Mouse (Mus musculus) neural tube, embryonic 13.5 days (tissue): ENCODE data around the gene Tmeff1. TPM values are rescaled to one million over a fixed set of nuclear protein-coding genes. Genes with fewer than 3 reads are reported as not detected.

Experiments
- ATAC-seq: fragments of 200-750 bp; cut with Nextera tagmentation; 2 replicates; pipeline ENCODE4 v1.8.0; 2017; ENCODE audit warnings: low read depth, mild to moderate bottlenecking, moderate TSS enrichment, moderate library complexity
- H3K27ac ChIP-seq: fragments of 300-500 bp; sonication (generic); replicated peaks from 2 replicates; pipeline ENCODE4 v1.5.1; 2015; ENCODE audit warnings: moderate library complexity, mild to moderate bottlenecking, inconsistent platforms
- H3K27me3 ChIP-seq: fragments of 300-500 bp; sonication (generic); 2 replicates; pipeline ENCODE4 v1.6.1; 2015; ENCODE audit warnings: mild to moderate bottlenecking, inconsistent platforms
- H3K36me3 ChIP-seq: fragments of 300-500 bp; sonication (generic); 2 replicates; pipeline ENCODE4 v1.6.1; 2015; ENCODE audit warnings: mild to moderate bottlenecking, inconsistent platforms
- H3K4me1 ChIP-seq: fragments of 300-500 bp; sonication (generic); replicated peaks from 2 replicates; pipeline ENCODE4 v1.6.1; 2015; ENCODE audit warnings: inconsistent platforms
- H3K4me2 ChIP-seq: fragments of 300-500 bp; sonication (generic); 2 replicates; pipeline ENCODE4 v1.6.1; 2015; ENCODE audit warnings: inconsistent platforms, mild to moderate bottlenecking, moderate library complexity
- H3K4me3 ChIP-seq: fragments of 300-500 bp; sonication (generic); 2 replicates; pipeline ENCODE4 v1.5.1; 2015; ENCODE audit warnings: mild to moderate bottlenecking, inconsistent platforms
- H3K9ac ChIP-seq: fragments of 300-500 bp; sonication (generic); 2 replicates; pipeline ENCODE4 v1.6.1; 2015; ENCODE audit warnings: moderate library complexity, mild to moderate bottlenecking, inconsistent platforms
- H3K9me3 ChIP-seq: fragments of 300-500 bp; sonication (generic); 2 replicates; pipeline ENCODE4 v1.6.1; 2016; ENCODE audit warnings: inconsistent platforms
- WGBS: fragments of 180-500 bp; shearing (Covaris S2); methylation state at CpG from one replicate; pipeline ENCODE4 v1.1.7; 2015; 5-methylcytosine and 5-hydroxymethylcytosine counted together
- polyA plus RNA-seq: library from polyadenylated mRNA; unstranded; fragments of >200 nt; fragmentation: Nextera tagmentation; extraction: Ambion mirVana; gene quantifications from 2 replicates; pipeline ENCODE4 v1.2.1, GENCODE M21; 2015

Tmeff1 gene
- polyA plus RNA-seq, result 315 and 322 TPM in 2 replicates

DNA sequence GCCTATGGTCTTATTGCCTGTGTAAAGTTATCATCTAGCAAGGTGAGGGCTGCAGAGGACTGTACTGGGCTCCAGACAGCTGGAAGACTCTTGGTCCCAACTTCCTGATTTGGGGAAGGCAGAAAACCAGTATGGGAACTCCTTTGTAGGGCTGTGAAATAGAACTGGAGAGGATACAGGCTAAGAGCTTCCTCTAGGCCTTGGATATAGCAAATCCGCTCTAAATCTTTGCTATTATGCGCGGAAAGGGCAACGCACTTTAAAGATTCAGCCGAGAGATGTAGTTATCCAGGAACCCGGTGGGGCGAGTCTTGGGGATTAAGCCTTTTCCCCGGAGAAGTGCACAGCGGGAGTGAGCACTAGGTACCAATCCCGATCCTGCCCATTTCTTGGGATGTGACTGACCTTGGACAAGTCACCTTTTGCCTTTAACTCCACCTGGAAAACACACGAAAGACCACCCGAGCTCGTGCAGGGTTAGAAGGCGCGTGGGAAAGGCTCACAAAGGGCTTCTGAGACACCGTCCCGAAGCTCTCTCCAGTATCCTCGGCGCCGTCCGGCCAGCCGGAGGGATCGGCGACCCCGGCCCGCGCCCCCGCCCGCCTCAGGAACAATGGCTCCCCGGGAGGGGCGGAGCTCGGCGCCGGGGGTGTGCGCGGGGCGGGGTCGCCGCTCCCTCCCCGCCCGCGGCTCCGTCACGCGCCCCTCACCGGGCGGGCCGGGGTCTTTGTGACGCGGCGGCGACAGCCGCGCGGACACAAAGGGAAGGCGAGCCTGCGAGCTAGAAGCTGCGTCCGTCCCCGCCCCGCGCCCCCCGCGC, at the start of gene Tmeff1:
Gene Tmeff1, plus strand, starts transcription at position 754 of the 820 bp plus-strand sequence.
- peak within 1 kb of the TSS; percentile 96 for H3K4me3 ChIP-seq
- H3K9ac ChIP-seq, result peak within 1 kb of the TSS; percentile 97
- H3K4me1 ChIP-seq, result peaks cover 56% of the 10 kb centered on the region
- H3K9me3 ChIP-seq, result no peaks in the 10 kb centered on the region
- peak within 1 kb of the TSS; percentile 80 for H3K4me2 ChIP-seq
- peak; percentile 88 for ATAC-seq
- 1% methylated on average over 54 of the region's 64 CpGs for WGBS
- H3K27ac ChIP-seq, result peak within 1 kb of the TSS; percentile 99
- no peaks in the 10 kb centered on the region for H3K27me3 ChIP-seq
- peaks cover 3% of the 10 kb centered on the region; the same call in 1 of the 2 replicates for H3K36me3 ChIP-seq

DNA sequence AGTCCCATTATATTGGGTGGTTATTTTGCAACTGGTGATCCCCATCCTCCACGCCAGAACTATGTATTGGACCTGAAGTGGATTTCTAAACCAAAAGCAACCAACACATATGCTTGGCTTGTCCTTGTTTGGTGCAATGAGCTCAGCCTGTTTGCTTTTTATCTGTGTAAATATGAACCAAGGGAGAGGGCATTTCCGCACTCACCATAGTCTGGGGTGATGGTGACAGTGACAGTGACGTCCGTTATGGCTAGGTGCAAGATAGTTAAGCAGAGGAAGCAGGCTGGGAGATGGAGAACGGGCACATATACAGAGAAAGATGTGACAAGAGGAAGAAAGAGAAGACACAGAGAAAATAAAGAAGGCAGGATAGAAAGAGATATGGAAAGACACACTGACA, 48.7 kb upstream of the Tmeff1 start:
- no peaks in the 10 kb centered on the region for H3K9me3 ChIP-seq
- H3K36me3 ChIP-seq, result no peaks in the 10 kb centered on the region
- H3K4me3 ChIP-seq, result no peak overlapping the region
- no peak overlapping the region for H3K9ac ChIP-seq
- no peak for ATAC-seq
- WGBS, result 89% methylated on average over 5 of the region's 5 CpGs
- H3K4me2 ChIP-seq, result no peak overlapping the region
- H3K27ac ChIP-seq, result no peak overlapping the region
- peaks cover 9% of the 10 kb centered on the region for H3K4me1 ChIP-seq
- no peaks in the 10 kb centered on the region for H3K27me3 ChIP-seq

DNA sequence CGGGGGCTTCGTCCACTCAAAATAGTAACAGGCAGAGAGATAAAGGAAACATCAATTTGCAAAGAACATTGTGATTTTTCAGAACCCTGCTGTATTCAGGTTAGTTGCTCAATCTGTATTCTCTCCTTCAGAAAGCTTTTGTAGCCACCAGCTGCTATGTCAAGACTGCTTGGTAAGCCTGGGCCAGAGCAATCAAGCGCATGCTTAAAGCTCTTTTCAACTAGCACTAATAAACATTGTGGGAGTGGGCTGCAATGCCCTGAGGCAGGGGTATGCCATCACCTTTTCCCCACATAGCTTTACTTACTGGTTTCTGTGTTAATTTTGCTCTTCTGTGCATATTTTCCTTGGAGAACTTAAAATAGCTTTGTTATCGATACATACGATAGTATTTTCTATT, 48.0 kb upstream of the Tmeff1 start:
- Histone ChIP-seq H3K9me3 (no peaks in the 10 kb centered on the region), H3K9ac (no peak overlapping the region), H3K4me3 (no peak overlapping the region), H3K4me2 (no peak overlapping the region), H3K36me3 (no peaks in the 10 kb centered on the region), H3K27ac (no peak overlapping the region), H3K4me1 (peaks cover 17% of the 10 kb centered on the region), H3K27me3 (no peaks in the 10 kb centered on the region)
- no peak for ATAC-seq
- 84% methylated on average over 5 of the region's 5 CpGs for WGBS

DNA sequence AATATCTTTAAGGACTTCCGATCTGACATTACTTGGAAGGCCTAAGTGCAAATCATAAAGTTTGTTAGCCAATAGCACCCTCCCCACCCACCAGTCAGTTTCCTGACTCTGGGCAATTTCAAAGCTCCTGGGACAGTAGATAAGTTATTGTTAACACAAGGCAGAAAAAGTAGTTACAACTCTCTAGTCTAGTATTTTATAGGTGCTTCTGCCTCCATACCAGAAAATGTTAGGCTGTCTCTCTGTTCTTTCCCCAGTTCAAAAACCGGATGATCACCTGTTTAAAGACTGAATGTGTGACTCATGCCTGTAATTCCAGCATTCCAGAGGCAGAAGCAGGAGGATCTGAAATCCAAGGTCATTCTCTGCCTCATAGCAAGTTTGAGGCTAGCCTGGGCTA, 46.4 kb upstream of the Tmeff1 start:
- no peak overlapping the region for H3K27ac ChIP-seq
- ATAC-seq, result no peak
- H3K9ac ChIP-seq, result no peak overlapping the region
- H3K4me3 ChIP-seq, result no peak overlapping the region
- H3K4me1 ChIP-seq, result peaks cover 32% of the 10 kb centered on the region
- no peak overlapping the region for H3K4me2 ChIP-seq
- H3K27me3 ChIP-seq, result no peaks in the 10 kb centered on the region
- H3K36me3 ChIP-seq, result no peaks in the 10 kb centered on the region
- no peaks in the 10 kb centered on the region for H3K9me3 ChIP-seq
- 92% methylated on average over 2 of the region's 2 CpGs for WGBS

DNA sequence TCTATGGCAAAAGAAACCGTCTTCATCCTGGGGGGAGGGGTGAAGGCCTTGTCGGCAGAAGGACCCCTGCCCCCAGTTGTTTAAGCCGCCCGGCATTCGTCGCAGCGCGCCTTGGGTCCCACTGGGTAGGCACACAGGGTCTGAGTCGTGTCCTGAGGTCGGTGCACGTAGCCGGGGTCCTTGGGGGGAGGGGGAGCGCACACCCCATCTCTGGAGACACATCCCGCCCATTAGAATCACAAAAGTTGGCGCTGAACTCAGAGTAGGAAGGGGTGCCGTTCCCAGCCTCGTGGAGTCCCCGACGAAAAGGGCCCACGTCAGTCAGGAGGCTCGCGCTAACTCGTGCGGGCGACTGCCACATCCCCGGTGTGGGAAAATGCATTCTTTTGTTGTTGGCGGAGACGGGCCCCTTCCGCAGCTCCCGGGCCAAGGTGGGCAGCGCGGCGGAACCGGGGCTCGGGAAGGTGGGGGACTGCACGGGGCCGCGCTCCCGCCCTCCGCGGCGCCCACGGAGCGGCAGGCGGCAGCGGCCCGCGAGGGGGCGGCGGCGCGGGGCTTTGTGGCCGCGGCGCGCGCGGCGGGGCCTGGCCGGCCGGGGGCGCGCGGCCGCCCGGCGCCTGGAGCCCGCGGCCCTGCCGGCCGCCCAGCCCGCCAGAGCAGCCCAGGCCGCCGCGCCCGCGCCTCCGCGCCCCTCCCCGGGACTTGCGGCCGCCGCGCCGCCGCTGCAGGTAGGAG, 45.0 kb upstream of the Tmeff1 start, which contains the start of gene Msantd3:
Gene Msantd3, plus strand, starts transcription at position 95 of the 735 bp plus-strand sequence.
- H3K27me3 ChIP-seq, result no peaks in the 10 kb centered on the region
- peak within 1 kb of the TSS; percentile 83 for H3K4me2 ChIP-seq
- H3K9me3 ChIP-seq, result no peaks in the 10 kb centered on the region
- peak within 1 kb of the TSS; percentile 98 for H3K9ac ChIP-seq
- H3K4me3 ChIP-seq, result peak within 1 kb of the TSS; percentile 86
- peak; percentile 52 for ATAC-seq
- peak within 1 kb of the TSS; percentile 96 for H3K27ac ChIP-seq
- WGBS, result under 1% methylated on average over 74 of the region's 86 CpGs
- H3K36me3 ChIP-seq, result no peaks in the 10 kb centered on the region
- H3K4me1 ChIP-seq, result peaks cover 46% of the 10 kb centered on the region

DNA sequence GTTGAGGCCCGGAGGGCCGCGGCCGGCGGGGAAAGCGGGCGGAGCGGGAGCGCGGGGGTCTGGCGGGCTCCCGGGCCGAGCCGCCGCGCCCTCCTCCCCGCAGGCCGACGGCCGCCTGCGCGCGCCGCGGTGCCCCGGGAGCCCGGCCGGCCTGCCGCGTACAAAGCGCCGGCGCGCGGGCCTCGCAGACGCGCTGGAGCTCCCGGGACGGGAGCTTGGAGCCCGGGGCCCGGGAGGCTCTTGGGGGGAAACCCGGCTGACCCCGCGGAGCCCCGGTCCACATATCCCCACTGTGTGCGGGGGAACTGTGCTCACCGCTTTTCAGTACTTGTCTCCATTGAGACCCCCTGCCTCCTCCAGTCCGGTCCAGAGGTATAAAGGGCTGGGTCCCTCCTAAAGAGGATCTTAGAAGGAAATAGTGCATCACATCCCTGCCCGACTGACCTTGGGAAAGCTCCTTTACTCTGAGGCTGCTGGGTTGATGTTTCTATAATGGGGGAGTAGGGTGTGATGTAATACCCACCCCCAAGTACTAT, 44.3 kb upstream of the Tmeff1 start:
- no peaks in the 10 kb centered on the region for H3K36me3 ChIP-seq
- WGBS, result under 1% methylated on average over 23 of the region's 50 CpGs
- H3K27ac ChIP-seq, result peak overlapping the region; percentile 96
- H3K9ac ChIP-seq, result peak overlapping the region; percentile 98
- H3K27me3 ChIP-seq, result no peaks in the 10 kb centered on the region
- H3K4me3 ChIP-seq, result peak overlapping the region; percentile 86
- peak overlapping the region; percentile 76 for H3K4me2 ChIP-seq
- no peaks in the 10 kb centered on the region for H3K9me3 ChIP-seq
- H3K4me1 ChIP-seq, result peaks cover 53% of the 10 kb centered on the region
- ATAC-seq, result peak; percentile 71

DNA sequence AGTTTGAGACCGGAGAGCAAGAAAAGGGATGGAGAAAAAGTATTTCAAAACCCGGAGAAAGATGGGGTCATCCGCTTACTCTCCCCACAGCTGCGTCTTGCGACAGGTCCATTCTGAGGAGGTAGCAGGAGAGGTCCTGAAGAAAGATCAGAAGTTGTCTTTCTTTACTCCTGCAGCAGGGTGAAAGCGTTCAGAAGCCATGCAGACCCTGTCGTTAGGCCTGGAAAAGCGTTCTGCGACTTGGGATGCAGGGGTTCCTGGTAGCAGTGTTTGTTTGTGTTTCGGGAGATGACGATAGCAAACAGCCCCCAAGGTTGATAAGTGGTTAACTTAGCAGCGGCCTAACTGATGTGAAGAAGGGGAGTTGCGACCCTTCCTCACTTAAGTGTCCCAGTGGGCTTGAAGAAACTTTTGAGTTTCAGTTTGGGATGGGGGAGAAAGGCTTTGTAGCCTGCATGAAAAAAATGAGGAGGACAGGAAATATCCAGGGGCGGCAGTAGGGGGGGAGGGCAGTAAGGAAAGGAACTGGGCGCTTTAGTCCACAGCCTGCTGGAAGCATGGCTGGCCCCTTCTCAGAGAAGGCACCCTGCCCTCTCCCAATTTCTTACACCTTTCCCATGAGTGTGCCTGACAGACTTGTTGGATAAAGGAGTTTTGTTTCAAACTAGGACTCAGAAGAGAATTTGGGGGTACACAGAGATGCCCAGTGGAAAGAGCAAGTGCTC, 43.3 kb upstream of the Tmeff1 start:
- peak overlapping the region; percentile 98 for H3K9ac ChIP-seq
- no peaks in the 10 kb centered on the region for H3K27me3 ChIP-seq
- ATAC-seq, result no peak
- 0 out of 2 replicates have a peak overlapping the region, but pooled peaks have one; percentile 4 for H3K27ac ChIP-seq
- peaks cover 63% of the 10 kb centered on the region for H3K4me1 ChIP-seq
- H3K4me2 ChIP-seq, result peak overlapping the region; percentile 76
- peak overlapping the region; percentile 86 for H3K4me3 ChIP-seq
- H3K36me3 ChIP-seq, result no peaks in the 10 kb centered on the region
- WGBS, result 3% methylated on average over 15 of the region's 15 CpGs
- H3K9me3 ChIP-seq, result no peaks in the 10 kb centered on the region

DNA sequence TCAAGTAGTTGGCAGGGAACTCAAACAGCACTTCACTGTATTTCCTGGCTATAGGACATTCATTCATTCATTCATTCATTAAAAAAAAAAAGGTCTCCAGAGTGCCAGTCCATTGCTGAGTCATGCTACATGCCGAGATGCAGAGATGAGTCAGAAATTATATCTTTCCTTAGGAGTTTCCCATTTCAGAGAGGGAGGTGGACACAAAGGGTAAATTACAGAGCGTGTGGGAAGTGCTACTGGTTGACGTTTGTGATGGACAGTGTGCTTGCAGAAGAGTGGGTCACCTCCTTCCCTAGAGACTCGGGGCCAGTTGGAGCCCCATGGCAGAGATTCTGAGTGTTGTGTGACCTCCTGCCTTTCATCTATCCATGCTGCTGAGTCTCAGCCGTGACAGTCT, 42.6 kb upstream of the Tmeff1 start:
- Histone ChIP-seq H3K27me3 (no peaks in the 10 kb centered on the region), H3K4me3 (peak overlapping the region; percentile 86), H3K27ac (no peak overlapping the region), H3K4me2 (peak overlapping the region; percentile 76), H3K4me1 (peaks cover 70% of the 10 kb centered on the region), H3K9ac (peak overlapping the region; percentile 98), H3K9me3 (no peaks in the 10 kb centered on the region), H3K36me3 (no peaks in the 10 kb centered on the region)
- 37% methylated on average over 5 of the region's 5 CpGs for WGBS
- ATAC-seq, result no peak

DNA sequence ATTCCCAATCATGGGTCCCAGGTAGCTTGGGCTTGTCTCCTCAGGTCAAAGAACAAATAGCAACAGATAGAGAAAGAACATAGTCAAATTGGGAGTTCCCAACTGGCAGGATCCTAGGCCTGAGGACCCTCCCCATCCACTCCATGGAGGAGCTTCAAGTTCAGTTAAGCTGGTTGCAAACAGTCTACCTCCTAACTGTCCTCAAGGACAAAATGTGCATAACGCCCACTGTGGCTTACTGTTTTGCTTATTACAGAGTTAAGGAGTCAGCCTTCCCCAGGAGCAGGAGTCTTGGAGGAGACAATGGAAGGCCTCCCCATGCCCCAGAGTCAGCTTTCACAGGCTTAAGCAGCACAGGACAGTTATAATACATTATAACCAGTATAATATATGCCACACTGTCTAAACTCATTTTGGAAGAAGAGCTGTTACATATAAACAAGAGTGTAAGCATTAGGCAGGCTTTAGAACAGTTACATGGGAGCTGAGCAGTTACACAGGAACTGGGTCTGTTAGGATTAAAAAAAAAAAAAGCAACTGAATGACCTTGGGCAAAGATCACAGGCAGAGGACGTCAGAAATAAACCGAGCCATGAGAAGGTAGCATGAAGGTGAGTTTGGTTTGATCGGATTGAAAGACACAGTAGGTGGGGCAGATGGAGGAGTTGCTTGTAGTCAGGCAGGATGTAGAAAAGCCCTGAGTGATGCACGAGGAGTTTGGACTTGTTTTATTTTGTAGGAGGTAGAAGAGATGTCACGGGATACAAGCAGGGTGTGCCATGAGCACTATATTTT, 41.7 kb upstream of the Tmeff1 start:
- Histone ChIP-seq H3K4me1 (peaks cover 79% of the 10 kb centered on the region), H3K9ac (no peak overlapping the region), H3K4me3 (no peak overlapping the region), H3K9me3 (no peaks in the 10 kb centered on the region), H3K27me3 (no peaks in the 10 kb centered on the region), H3K4me2 (no peak overlapping the region), H3K36me3 (no peaks in the 10 kb centered on the region), H3K27ac (no peak overlapping the region)
- 70% methylated on average over 6 of the region's 6 CpGs for WGBS
- no peak for ATAC-seq

DNA sequence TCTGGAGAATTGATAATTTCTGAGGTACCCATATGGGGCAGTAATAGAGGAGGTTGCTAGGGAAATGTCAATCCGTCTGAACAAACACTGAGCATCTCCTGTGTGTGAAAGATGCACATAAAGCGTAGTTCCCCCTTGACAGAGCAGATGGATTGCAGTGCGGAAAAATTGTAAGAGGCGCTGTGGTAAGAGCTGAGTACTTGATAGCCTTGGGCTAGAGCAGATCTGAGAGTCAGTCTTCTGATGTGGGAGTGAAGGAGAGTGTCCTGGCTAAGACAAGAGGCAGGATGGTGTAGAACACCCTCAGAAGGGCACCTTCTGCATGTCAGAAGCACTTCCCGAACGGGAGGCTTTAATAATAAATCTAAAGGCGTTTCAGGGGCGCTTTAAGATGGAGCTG, 40.8 kb upstream of the Tmeff1 start:
- 0 out of 2 replicates have a peak overlapping the region, but pooled peaks have one; percentile 24 for H3K27ac ChIP-seq
- no peaks in the 10 kb centered on the region for H3K27me3 ChIP-seq
- H3K4me3 ChIP-seq, result no peak overlapping the region
- H3K4me1 ChIP-seq, result peaks cover 87% of the 10 kb centered on the region
- WGBS, result 48% methylated on average over 8 of the region's 8 CpGs
- no peak for ATAC-seq
- H3K9me3 ChIP-seq, result no peaks in the 10 kb centered on the region
- H3K36me3 ChIP-seq, result no peaks in the 10 kb centered on the region
- H3K4me2 ChIP-seq, result peak overlapping the region; percentile 2; the same call in 1 of the 2 replicates
- H3K9ac ChIP-seq, result peak overlapping the region; percentile 13; the same call in 1 of the 2 replicates

DNA sequence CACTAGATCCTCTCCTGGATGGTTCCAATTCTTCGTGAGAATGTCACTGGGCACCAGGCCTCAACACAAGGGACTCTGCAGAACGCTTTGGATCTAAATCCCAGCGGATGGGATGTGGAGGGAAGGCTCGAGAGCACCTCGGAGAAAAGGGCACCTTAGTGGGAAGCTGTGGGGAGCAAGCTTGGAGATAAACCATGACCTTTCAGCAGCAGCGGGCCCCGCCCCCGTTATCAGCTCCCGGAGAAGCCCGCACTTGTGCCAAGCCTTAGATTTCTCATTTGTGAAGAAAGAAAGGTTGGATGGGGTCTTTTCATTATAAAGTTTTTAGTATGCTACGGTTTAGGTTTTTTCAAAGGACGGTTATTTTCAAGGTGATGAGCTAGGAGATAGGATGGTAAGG, 39.0 kb upstream of the Tmeff1 start:
- H3K4me1 ChIP-seq, result peaks cover 87% of the 10 kb centered on the region
- H3K9ac ChIP-seq, result no peak overlapping the region; the same call in 1 of the 2 replicates
- 56% methylated on average over 12 of the region's 12 CpGs for WGBS
- no peaks in the 10 kb centered on the region for H3K27me3 ChIP-seq
- no peak for ATAC-seq
- no peaks in the 10 kb centered on the region for H3K9me3 ChIP-seq
- no peaks in the 10 kb centered on the region for H3K36me3 ChIP-seq
- H3K4me2 ChIP-seq, result no peak overlapping the region
- H3K27ac ChIP-seq, result no peak overlapping the region
- H3K4me3 ChIP-seq, result no peak overlapping the region
